Mouse (Mus musculus) lung, postnatal 0 days (tissue): ENCODE measurements at regions not wholly inside any gene's neighbourhood (a gene's known extent, or its start where the extent isn't known, plus 50 kb on each side); places are given as distances from the start of the nearest gene placed in this dataset.

Experiments used
- ATAC-seq: fragments of 200-750 bp; cut with Nextera tagmentation; 2 replicates; pipeline ENCODE4 v1.8.0; 2017; ENCODE audit warnings: moderate library complexity
- DNase-seq: peaks from one replicate; pipeline ENCODE4 v3.0.0-alpha.2; 2016; ENCODE audit warnings: low spot score
- H3K27ac ChIP-seq: fragments of 300-500 bp; sonication (generic); 2 replicates; pipeline ENCODE4 v1.5.1; 2014; ENCODE audit warnings: antibody characterized with exemption, mild to moderate bottlenecking, low read length, mixed read lengths
- H3K27me3 ChIP-seq: fragments of 300-500 bp; sonication (generic); replicated peaks from 2 replicates; pipeline ENCODE4 v1.6.1; 2014; ENCODE audit warnings: low read length, mixed read lengths; ENCODE audit not compliant: insufficient read depth
- H3K36me3 ChIP-seq: fragments of 300-500 bp; sonication (generic); 2 replicates; pipeline ENCODE4 v1.6.1; 2014; ENCODE audit warnings: low read length, mixed read lengths; ENCODE audit not compliant: insufficient read depth
- H3K4me1 ChIP-seq: fragments of 300-500 bp; sonication (generic); 2 replicates; pipeline ENCODE4 v1.6.1; 2014; ENCODE audit warnings: antibody characterized with exemption, low read depth, low read length, mixed read lengths; ENCODE audit not compliant: insufficient read depth
- H3K4me2 ChIP-seq: fragments of 300-500 bp; sonication (generic); replicated peaks from 2 replicates; pipeline ENCODE4 v1.6.1; 2014; ENCODE audit warnings: low read depth, mild to moderate bottlenecking, low read length, moderate library complexity, mixed read lengths
- H3K4me3 ChIP-seq: fragments of 300-500 bp; sonication (generic); 2 replicates; pipeline ENCODE4 v1.5.1; 2014; ENCODE audit warnings: low read depth, low read length
- H3K9ac ChIP-seq: fragments of 300-500 bp; sonication (generic); replicated peaks from 2 replicates; pipeline ENCODE4 v1.6.1; 2014; ENCODE audit warnings: low read depth, mild to moderate bottlenecking
- H3K9me3 ChIP-seq: fragments of 300-500 bp; sonication (generic); 2 replicates; pipeline ENCODE4 v1.6.1; 2016; ENCODE audit warnings: low read length, mixed read lengths
- CTCF ChIP-seq: IDR thresholded peaks from 2 replicates; pipeline ENCODE4 v1.5.1; 2016; ENCODE audit warnings: antibody characterized with exemption, mild to moderate bottlenecking
- EP300 ChIP-seq: IDR thresholded peaks from 2 replicates; pipeline ENCODE4 v1.6.1; 2016; ENCODE audit warnings: antibody characterized with exemption, mild to moderate bottlenecking, control low read depth
- WGBS: fragments of 180-500 bp; shearing (Covaris S2); extraction: QIAGEN DNeasy Blood & Tissue Kit; methylation state at CpG from one replicate; pipeline ENCODE4 v1.1.7; 2014; 5-methylcytosine and 5-hydroxymethylcytosine counted together

DNA sequence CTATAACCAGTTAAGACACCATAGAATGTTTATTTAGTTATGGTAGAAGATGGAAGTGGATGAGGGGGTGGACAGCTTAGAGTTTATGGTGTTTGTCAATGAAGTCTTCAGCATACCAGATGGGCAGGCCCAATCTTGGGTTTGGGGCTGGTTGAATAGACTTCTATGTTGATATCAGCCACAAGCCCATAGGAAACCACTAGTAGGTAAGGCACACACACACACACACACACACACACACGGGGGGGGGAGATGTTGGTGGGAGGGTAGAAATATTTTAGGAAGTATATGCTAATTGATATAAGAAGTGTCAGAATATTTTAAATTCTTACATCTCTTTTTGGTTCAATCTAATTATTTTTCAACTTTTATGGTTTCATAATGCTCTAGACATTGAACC is 72.4 kb downstream of the Cd24a start:
- no peaks in the 10 kb centered on the region for H3K27me3 ChIP-seq
- no peak for DNase-seq

DNA sequence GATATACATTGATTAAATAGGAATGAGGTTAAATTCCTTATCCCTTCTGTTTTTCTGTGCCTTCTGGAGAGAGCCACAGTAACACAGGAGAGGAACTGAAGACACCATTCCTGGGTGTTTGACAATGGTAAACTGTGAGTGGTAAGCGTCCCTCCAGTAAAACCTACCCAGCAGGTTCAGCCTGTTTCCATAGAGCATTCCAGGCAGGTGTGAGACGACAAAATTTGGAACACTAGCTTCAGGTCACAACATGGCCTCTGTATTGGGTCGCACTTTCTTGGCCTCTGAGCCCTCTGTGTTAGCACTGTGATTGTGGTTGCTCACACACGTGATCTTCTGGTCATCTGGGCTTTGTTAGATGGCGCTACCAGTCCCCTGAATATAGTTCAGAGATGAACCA is 73.4 kb downstream of the Cd24a start:
- H3K4me3 ChIP-seq = no peak overlapping the region
- TF ChIP-seq CTCF (no peak), EP300 (no peak)
- no peaks in the 10 kb centered on the region for H3K27me3 ChIP-seq
- 56% methylated on average over 5 of the region's 5 CpGs for WGBS
- no peak overlapping the region for H3K9ac ChIP-seq
- H3K27ac ChIP-seq = no peak overlapping the region
- H3K9me3 ChIP-seq = no peaks in the 10 kb centered on the region
- ATAC-seq (0 out of 2 replicates have a peak, but pooled peaks have one; percentile 24), DNase-seq (no peak)
- no peaks in the 10 kb centered on the region for H3K4me1 ChIP-seq
- H3K36me3 ChIP-seq = no peaks in the 10 kb centered on the region
- no peak overlapping the region for H3K4me2 ChIP-seq

More for the DNA sequence above, 72.4 kb downstream of the Cd24a start:
- Histone ChIP-seq H3K36me3 (no peaks in the 10 kb centered on the region), H3K4me3 (no peak overlapping the region), H3K9ac (no peak overlapping the region), H3K4me1 (no peaks in the 10 kb centered on the region), H3K4me2 (no peak overlapping the region), H3K27ac (no peak overlapping the region), H3K9me3 (no peaks in the 10 kb centered on the region)
- no peak for ATAC-seq
- 82% methylated on average over 1 of the region's 1 CpGs for WGBS
- TF ChIP-seq EP300 (no peak), CTCF (no peak)

DNA sequence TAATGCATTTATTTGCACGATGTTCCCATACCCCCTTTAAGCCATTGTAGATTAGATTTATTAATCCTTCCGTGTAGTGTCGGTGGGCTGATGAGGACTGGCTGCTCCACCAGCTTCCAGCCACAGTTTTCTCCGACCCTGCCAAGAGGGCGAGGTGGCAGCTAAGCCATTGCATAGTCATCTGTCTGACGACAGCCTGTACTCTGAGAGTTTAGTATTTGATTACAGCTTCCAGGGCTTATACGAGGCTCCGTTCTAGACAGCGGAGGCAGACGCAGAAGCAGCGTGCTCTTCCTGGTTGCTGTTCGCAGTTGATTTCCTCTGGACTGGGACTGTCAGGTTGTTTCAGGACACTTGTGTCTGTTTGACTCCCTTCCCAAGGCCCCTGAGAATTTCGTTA is 73.8 kb downstream of the Cd24a start:
- H3K36me3 ChIP-seq = no peaks in the 10 kb centered on the region

DNA sequence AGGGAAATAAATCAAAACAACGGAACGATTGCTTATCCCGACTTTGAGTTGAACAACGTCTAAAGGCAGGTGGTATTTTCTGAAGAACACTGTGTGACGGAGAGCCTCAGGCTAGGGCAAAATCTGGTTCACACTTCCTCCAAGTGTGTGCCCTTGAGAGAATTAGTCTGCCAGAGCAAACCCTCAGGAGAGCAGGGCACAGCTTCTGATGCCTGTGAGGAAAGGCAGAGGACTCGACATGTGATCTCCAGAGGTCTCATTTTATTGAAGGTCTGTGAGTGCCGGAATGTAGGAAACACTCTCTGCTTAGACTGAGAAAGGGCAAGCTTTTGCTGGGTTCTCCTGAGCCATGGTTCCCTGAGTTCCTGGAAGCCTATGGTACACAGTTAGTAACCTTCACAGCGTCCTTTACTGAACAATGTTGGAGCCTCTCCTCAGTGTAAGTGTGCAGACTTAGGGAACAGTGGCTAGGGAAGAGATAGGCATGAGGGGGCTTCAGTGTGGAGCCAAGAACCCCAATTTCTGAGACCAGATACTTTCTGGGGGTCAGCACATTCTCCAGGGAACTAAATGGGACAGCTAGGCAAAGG is 77.1 kb downstream of the Cd24a start:
- peak; percentile 37 for DNase-seq
- TF ChIP-seq EP300 (no peak), CTCF (no peak)

More for the DNA sequence above, 73.8 kb downstream of the Cd24a start:
- DNase-seq (no peak), ATAC-seq (no peak)
- no peaks in the 10 kb centered on the region for H3K9me3 ChIP-seq
- H3K4me2 ChIP-seq = no peak overlapping the region
- WGBS = 48% methylated on average over 13 of the region's 13 CpGs
- no peak overlapping the region for H3K27ac ChIP-seq
- no peak overlapping the region for H3K9ac ChIP-seq
- no peaks in the 10 kb centered on the region for H3K27me3 ChIP-seq
- TF ChIP-seq EP300 (no peak), CTCF (no peak)
- no peak overlapping the region for H3K4me3 ChIP-seq
- H3K4me1 ChIP-seq = no peaks in the 10 kb centered on the region

DNA sequence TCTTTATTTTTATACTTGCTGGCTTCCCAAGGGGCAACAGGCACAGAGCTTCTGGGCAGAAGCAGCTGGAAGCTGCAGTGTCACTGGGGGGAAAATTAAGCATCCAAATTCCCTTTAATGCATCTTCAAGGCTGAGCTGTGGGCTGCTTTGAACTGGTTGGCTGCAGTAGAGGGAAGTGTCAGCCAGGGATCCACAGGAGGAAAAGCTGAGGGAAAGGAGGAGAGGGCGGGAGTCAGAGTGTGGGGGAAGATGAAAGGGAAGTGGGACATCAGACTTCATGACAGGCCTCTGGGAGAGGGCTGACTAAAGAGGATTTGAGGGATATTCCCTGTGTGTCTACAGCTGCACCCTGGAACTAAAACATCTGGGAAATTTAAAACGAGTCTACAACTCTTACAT is 77.6 kb downstream of the Cd24a start:
- H3K4me3 ChIP-seq = no peak overlapping the region
- TF ChIP-seq EP300 (no peak), CTCF (no peak)
- no peaks in the 10 kb centered on the region for H3K27me3 ChIP-seq
- no peak overlapping the region for H3K27ac ChIP-seq
- DNase-seq (peak; percentile 45), ATAC-seq (peak; percentile 62)
- no peaks in the 10 kb centered on the region for H3K4me1 ChIP-seq
- no peaks in the 10 kb centered on the region for H3K9me3 ChIP-seq
- H3K36me3 ChIP-seq = no peaks in the 10 kb centered on the region
- H3K4me2 ChIP-seq = no peak overlapping the region
- WGBS = 38% methylated on average over 2 of the region's 2 CpGs
- H3K9ac ChIP-seq = no peak overlapping the region

More for the DNA sequence above, 77.1 kb downstream of the Cd24a start:
- Histone ChIP-seq H3K4me1 (no peaks in the 10 kb centered on the region), H3K9ac (no peak overlapping the region), H3K4me3 (no peak overlapping the region), H3K4me2 (no peak overlapping the region), H3K36me3 (no peaks in the 10 kb centered on the region), H3K9me3 (no peaks in the 10 kb centered on the region), H3K27ac (no peak overlapping the region), H3K27me3 (no peaks in the 10 kb centered on the region)
- ATAC-seq = peak; percentile 49
- 32% methylated on average over 8 of the region's 8 CpGs for WGBS

DNA sequence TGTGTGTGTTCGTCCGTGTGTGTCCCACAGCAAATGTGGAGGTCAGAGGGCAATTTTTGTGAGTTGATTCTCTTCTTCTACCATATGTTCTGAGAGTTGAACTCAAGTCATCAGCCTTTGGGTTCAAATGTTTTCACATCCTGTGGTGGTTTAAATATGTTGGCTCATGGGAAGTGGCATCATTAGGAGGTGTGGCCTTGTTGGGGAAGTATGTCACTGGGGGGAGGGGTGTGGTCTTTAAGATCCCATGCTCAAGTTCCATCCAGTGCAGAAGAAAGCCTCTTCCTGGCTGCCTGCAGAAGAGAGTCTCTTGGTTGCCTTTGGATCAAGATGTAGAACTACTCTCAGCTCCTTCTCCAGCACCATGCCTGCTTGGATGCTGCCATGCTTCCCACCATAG is 78.1 kb downstream of the Cd24a start:
- WGBS = 52% methylated on average over 2 of the region's 2 CpGs
- ATAC-seq (no peak), DNase-seq (peak; percentile 30)
- Histone ChIP-seq H3K9me3 (no peaks in the 10 kb centered on the region), H3K27ac (no peak overlapping the region), H3K27me3 (no peaks in the 10 kb centered on the region), H3K36me3 (no peaks in the 10 kb centered on the region), H3K4me1 (no peaks in the 10 kb centered on the region), H3K9ac (no peak overlapping the region), H3K4me2 (no peak overlapping the region), H3K4me3 (no peak overlapping the region)
- no peak for TF ChIP-seq CTCF
- no peak for TF ChIP-seq EP300
